Mouse (Mus musculus) lung, embryonic 16.5 days (tissue): Measurements from ENCODE around the gene Naa35. TPM values are rescaled to one million over a fixed set of nuclear protein-coding genes. Genes with fewer than 3 reads are reported as not detected.

Experiments
- ATAC-seq: fragments of 200-750 bp; cut with Nextera tagmentation; 2 replicates; pipeline ENCODE4 v1.8.0; 2017; ENCODE audit warnings: low read depth, mild to moderate bottlenecking, moderate library complexity
- H3K27ac ChIP-seq: fragments of 300-500 bp; sonication (generic); 2 replicates; pipeline ENCODE4 v1.5.1; 2014; ENCODE audit warnings: mild to moderate bottlenecking, control low read depth, low read length
- H3K27me3 ChIP-seq: fragments of 300-500 bp; sonication (generic); 2 replicates; pipeline ENCODE4 v1.6.1; 2014; ENCODE audit warnings: low read depth, low read length, mixed read lengths; ENCODE audit not compliant: control insufficient read depth, insufficient read depth
- H3K36me3 ChIP-seq: fragments of 300-500 bp; sonication (generic); 2 replicates; pipeline ENCODE4 v1.6.1; 2014; ENCODE audit warnings: low read length; ENCODE audit not compliant: control insufficient read depth, insufficient read depth
- H3K4me1 ChIP-seq: fragments of 300-500 bp; sonication (generic); replicated peaks from 2 replicates; pipeline ENCODE4 v1.6.1; 2014; ENCODE audit warnings: low read length, mixed read lengths; ENCODE audit not compliant: control insufficient read depth, insufficient read depth
- H3K4me2 ChIP-seq: fragments of 300-500 bp; sonication (generic); 2 replicates; pipeline ENCODE4 v1.6.1; 2014; ENCODE audit warnings: low read depth, low read length, control low read depth
- H3K4me3 ChIP-seq: fragments of 300-500 bp; sonication (generic); 2 replicates; pipeline ENCODE4 v1.5.1; 2014; ENCODE audit warnings: mild to moderate bottlenecking, low read length, control low read depth
- H3K9ac ChIP-seq: fragments of 300-500 bp; sonication (generic); 2 replicates; pipeline ENCODE4 v1.6.1; 2014; ENCODE audit warnings: low read length, control low read depth
- H3K9me3 ChIP-seq: fragments of 300-500 bp; sonication (generic); 2 replicates; pipeline ENCODE4 v1.6.1; 2016; ENCODE audit warnings: low read length; ENCODE audit not compliant: control insufficient read depth
- WGBS: fragments of 180-500 bp; shearing (Covaris S2); extraction: QIAGEN DNeasy Blood & Tissue Kit; methylation state at CpG from one replicate; pipeline ENCODE4 v1.1.7; 2014; 5-methylcytosine and 5-hydroxymethylcytosine counted together
- polyA plus RNA-seq: library from polyadenylated mRNA; unstranded; fragments of >200 nt; fragmentation: Nextera tagmentation; extraction: Ambion mirVana; gene quantifications from 2 replicates; pipeline ENCODE4 v1.2.1, GENCODE M21; 2015

The Naa35 gene
- polyA plus RNA-seq, 1 experiment from 2014 or later, result 96.9 TPM

- H3K4me3 ChIP-seq, result no peak overlapping the region
- H3K4me2 ChIP-seq, result 0 out of 2 replicates have a peak overlapping the region, but pooled peaks have one; percentile 27
- ATAC-seq, result peak; percentile 75
- peaks cover 8% of the 10 kb centered on the region for H3K4me1 ChIP-seq
- WGBS, result 17% methylated on average over 11 of the region's 11 CpGs
- peak overlapping the region; percentile 88 for H3K27ac ChIP-seq
- H3K9me3 ChIP-seq, result no peaks in the 10 kb centered on the region
- peak overlapping the region; percentile 43 for H3K9ac ChIP-seq
- H3K27me3 ChIP-seq, result no peaks in the 10 kb centered on the region
- H3K36me3 ChIP-seq, result 0 out of 2 replicates have a peak, but pooled peaks cover 3% of the 10 kb centered on the region
Observed at GRCm38 (mm10) chr13:59668501-59669093, 83.5 kb downstream of the Naa35 start.

DNA sequence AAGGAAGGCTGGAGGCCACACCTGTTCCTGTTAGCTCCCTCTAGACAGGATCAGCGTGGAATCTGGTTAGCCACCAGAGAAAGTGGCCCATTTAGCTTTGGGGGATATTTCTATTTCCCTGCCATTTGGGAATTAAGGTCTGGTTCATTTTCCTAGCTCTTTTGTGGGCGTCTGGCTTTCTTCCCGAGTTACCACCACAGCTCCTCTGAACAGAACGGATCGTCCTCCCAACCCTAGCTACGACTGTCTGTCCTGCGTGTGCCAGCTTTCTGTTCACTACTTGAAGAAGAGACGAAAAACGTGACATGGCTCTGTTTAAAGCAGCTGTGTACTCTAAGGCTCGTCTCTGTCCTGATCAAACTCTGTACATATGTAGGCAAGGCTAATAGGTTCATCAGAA, 84.9 kb downstream of the Naa35 start:
- Histone ChIP-seq H3K4me3 (no peak overlapping the region), H3K4me2 (no peak overlapping the region), H3K9ac (no peak overlapping the region), H3K27ac (no peak overlapping the region), H3K9me3 (no peaks in the 10 kb centered on the region), H3K36me3 (0 out of 2 replicates have a peak, but pooled peaks cover 3% of the 10 kb centered on the region), H3K27me3 (no peaks in the 10 kb centered on the region), H3K4me1 (peaks cover 15% of the 10 kb centered on the region)
- 90% methylated on average over 10 of the region's 10 CpGs for WGBS
- ATAC-seq, result no peak

- Histone ChIP-seq H3K36me3 (no peaks in the 10 kb centered on the region), H3K9ac (no peak overlapping the region), H3K4me1 (peaks cover 15% of the 10 kb centered on the region), H3K4me3 (no peak overlapping the region), H3K27ac (no peak overlapping the region), H3K4me2 (no peak overlapping the region), H3K27me3 (no peaks in the 10 kb centered on the region), H3K9me3 (no peaks in the 10 kb centered on the region)
- no peak for ATAC-seq
- 81% methylated on average over 2 of the region's 2 CpGs for WGBS
Observed at GRCm38 (mm10) chr13:59671521-59671920, 86.5 kb downstream of the Naa35 start.

DNA sequence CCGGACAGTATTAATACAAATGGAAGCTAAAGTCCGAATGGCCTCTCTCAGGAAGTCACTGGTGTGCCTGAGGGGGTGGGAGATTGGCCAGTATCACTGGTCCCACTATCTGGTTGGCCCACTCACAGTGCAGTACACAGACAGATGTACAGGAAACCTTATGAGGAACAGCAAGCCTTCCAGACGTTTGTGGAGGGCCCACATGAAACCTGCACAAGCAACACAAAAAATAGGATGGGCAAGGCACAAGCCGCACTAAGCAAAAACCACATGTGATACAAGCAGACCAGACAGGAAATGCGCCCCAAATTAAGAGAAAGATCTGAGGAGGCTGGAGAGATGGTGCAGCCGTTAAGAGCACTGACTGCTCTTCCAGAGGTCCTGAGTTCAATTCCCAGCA, 87.2 kb downstream of the Naa35 start:
- no peaks in the 10 kb centered on the region for H3K36me3 ChIP-seq
- no peaks in the 10 kb centered on the region for H3K27me3 ChIP-seq
- no peak overlapping the region for H3K9ac ChIP-seq
- no peak for ATAC-seq
- no peak overlapping the region for H3K4me3 ChIP-seq
- no peak overlapping the region for H3K27ac ChIP-seq
- H3K4me1 ChIP-seq, result peaks cover 15% of the 10 kb centered on the region
- H3K4me2 ChIP-seq, result no peak overlapping the region
- no peaks in the 10 kb centered on the region for H3K9me3 ChIP-seq
- 63% methylated on average over 6 of the region's 6 CpGs for WGBS

DNA sequence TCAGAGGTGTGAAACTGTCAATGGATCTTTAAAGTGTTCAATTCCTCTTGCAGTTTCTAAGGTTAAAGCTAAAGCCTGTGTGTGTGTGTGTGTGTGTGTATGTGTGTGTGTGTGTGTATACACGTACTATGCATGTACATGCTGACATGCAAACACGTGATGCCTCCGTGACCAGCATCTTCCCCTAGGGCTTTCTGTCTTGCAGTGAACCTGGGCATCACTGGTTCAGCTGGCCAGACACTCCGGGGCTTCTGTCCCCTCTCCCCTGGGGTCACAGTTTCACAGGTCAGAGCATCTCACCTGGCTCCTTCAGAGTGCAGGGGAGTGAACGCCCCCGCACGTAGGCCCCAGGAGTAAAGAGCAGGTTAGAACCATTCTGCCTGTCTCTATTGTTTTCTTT, 88.5 kb downstream of the Naa35 start:
- no peak overlapping the region for H3K4me2 ChIP-seq

DNA sequence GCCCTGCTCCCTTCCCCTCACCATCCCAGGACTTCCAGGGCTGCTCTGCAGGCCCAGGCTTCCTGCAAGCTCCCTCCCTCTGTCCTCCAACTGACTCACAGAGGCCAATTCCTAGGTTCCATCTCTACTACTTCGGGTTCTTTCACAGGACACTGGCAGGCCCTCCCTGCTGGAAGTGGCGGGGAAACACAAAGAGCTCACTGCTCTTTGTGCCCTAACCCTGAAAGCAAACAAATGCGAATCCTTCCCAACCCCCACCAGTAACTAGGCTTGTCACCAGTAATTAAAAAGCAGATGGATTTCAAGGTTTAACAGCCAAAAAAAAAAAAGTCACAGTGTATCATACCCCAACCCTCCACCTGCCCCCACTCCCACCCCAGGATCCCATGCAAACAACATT, 89.2 kb downstream of the Naa35 start:
- 16% methylated on average over 3 of the region's 3 CpGs for WGBS
- peak overlapping the region; percentile 69 for H3K4me2 ChIP-seq
- H3K27me3 ChIP-seq, result no peaks in the 10 kb centered on the region
- no peaks in the 10 kb centered on the region for H3K9me3 ChIP-seq
- H3K27ac ChIP-seq, result no peak overlapping the region
- no peak for ATAC-seq
- peak overlapping the region; percentile 58; the same call in 1 of the 2 replicates for H3K4me3 ChIP-seq
- peaks cover 8% of the 10 kb centered on the region for H3K4me1 ChIP-seq
- H3K36me3 ChIP-seq, result no peaks in the 10 kb centered on the region
- no peak overlapping the region for H3K9ac ChIP-seq

More for the DNA sequence above, 88.5 kb downstream of the Naa35 start:
- H3K9ac ChIP-seq, result no peak overlapping the region
- H3K36me3 ChIP-seq, result no peaks in the 10 kb centered on the region
- no peaks in the 10 kb centered on the region for H3K27me3 ChIP-seq
- WGBS, result 70% methylated on average over 7 of the region's 7 CpGs
- H3K9me3 ChIP-seq, result no peaks in the 10 kb centered on the region
- no peak for ATAC-seq
- peaks cover 10% of the 10 kb centered on the region for H3K4me1 ChIP-seq
- no peak overlapping the region for H3K4me3 ChIP-seq
- no peak overlapping the region for H3K27ac ChIP-seq

DNA sequence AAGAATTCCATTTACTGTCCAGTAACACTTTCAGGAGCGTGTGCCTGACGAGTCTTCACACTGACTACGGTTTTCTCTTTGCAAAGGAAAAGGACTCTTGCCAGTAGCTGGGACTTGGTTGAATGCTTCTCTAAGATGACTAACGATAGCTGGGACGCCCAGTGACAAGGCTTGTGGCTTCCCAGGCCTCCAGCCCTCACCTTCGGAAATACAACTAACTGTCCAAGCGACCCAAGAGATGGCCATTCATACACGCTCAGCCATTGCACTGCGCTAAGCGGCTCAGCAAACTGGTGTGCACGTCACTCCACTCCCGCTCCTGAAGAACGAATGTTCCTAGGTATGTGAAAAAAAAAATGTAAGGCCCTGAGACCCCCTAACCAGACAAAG, 89.7 kb downstream of the Naa35 start:
- Histone ChIP-seq H3K4me2 (peak overlapping the region; percentile 69), H3K36me3 (no peaks in the 10 kb centered on the region), H3K9me3 (no peaks in the 10 kb centered on the region), H3K4me3 (peak overlapping the region; percentile 58), H3K27ac (no peak overlapping the region), H3K4me1 (peaks cover 8% of the 10 kb centered on the region), H3K9ac (peak overlapping the region; percentile 67), H3K27me3 (no peaks in the 10 kb centered on the region)
- 2% methylated on average over 13 of the region's 13 CpGs for WGBS
- ATAC-seq, result no peak

- ATAC-seq, result peak; percentile 91
- Histone ChIP-seq H3K4me1 (peaks cover 8% of the 10 kb centered on the region), H3K4me2 (peak within 1 kb of the TSS; percentile 69), H3K4me3 (peak within 1 kb of the TSS; percentile 58), H3K9ac (peak within 1 kb of the TSS; percentile 67), H3K27me3 (no peaks in the 10 kb centered on the region), H3K27ac (no peak within 1 kb of the TSS), H3K36me3 (no peaks in the 10 kb centered on the region), H3K9me3 (no peaks in the 10 kb centered on the region)
- WGBS, result under 1% methylated on average over 59 of the region's 61 CpGs
Observed at GRCm38 (mm10) chr13:59675151-59676011, 90.3 kb downstream of the Naa35 start, which contains the start of gene Golm1. Gene Golm1, minus strand, starts transcription at chr13:59675811.
